Mouse (Mus musculus) erythroblast, embryonic 14.5 days (primary cell): ENCODE data around the gene Nepn.

Experiments used
- GATA1 ChIP-seq: IDR thresholded peaks from 2 replicates; pipeline ENCODE4 v1.6.1; 2012; ENCODE audit warnings: low read length, inconsistent platforms, mixed read lengths
- TAL1 ChIP-seq: IDR thresholded peaks from 3 replicates; pipeline ENCODE4 v1.6.1; 2012; ENCODE audit warnings: low read length, inconsistent platforms, mixed read lengths

- TF ChIP-seq GATA1 (no peak), TAL1 (no peak)
These were observed 35.6 kb upstream of the Nepn start for GRCm38 (mm10) chr10:52353184-52353583.
